Mouse (Mus musculus) olfactory bulb, adult 2 months (tissue): ENCODE results near the gene Specc1.

Experiments used
- CTCF ChIP-seq: fragments of 200-500 bp; IDR thresholded peaks from 2 replicates; pipeline ENCODE4 v1.5.1; 2012; ENCODE audit warnings: low read depth, mild to moderate bottlenecking, low read length, moderate library complexity; ENCODE audit not compliant: insufficient read depth
- POLR2A ChIP-seq: fragments of 200-500 bp; IDR thresholded peaks from 2 replicates; pipeline ENCODE4 v1.6.1; 2012; ENCODE audit warnings: mild to moderate bottlenecking, low read depth, low read length, moderate library complexity; ENCODE audit not compliant: insufficient read depth

GRCm38 (mm10) chr11:62019857-62020256, 63.3 kb downstream of the Specc1 start:
- TF ChIP-seq CTCF (no peak), POLR2A (no peak)
